ENCODE assay signal across 14 mouse cellular contexts in genomic region chr10:26825246-26825889, GRCm38 (mm10).
DNase-seq lines count a peak whose midpoint lies in the region; ATAC-seq and TF ChIP-seq lines count a peak whose summit lies in the region.
"Had no signal": no experiment of that assay in that cellular context is flagged by ENCODE, and none has a peak within 500 bp of the region (broad histone marks: within the 10 kb centered on the region; RNA-seq: fewer than 3 reads in every experiment).

No protein-coding gene starts in this region.

- no peak overlapping the region for H3K9ac ChIP-seq in forebrain, embryonic 13.5 days
- H3K9ac ChIP-seq in forebrain, embryonic 12.5 days, result no peak overlapping the region
- no peak overlapping the region for H3K9ac ChIP-seq in neural tube, embryonic 15.5 days (replicated peaks)
- H3K9ac ChIP-seq: limb, embryonic 13.5 days had no signal

- peaks cover 41% of the 10 kb centered on the region for H3K4me1 ChIP-seq in forebrain, embryonic 13.5 days
- peaks cover 35% of the 10 kb centered on the region for H3K4me1 ChIP-seq in forebrain, embryonic 12.5 days
- H3K4me1 ChIP-seq in neural tube, embryonic 15.5 days, result peaks cover 20% of the 10 kb centered on the region
- H3K4me1 ChIP-seq: limb, embryonic 13.5 days had no signal

- 0 out of 2 replicates have a peak, but pooled peaks have one; percentile 37 for ATAC-seq in forebrain, embryonic 13.5 days
- no peak for ATAC-seq in forebrain, embryonic 12.5 days (ENCODE audit: low FRiP score)
- ATAC-seq in neural tube, embryonic 15.5 days (ENCODE audit: low FRiP score), result peak; percentile 77
- ATAC-seq: activated CD4-positive, CD25-positive, alpha-beta regulatory T cell, adult 4 months had no signal

- peak; percentile 13 to 21 for DNase-seq in left cerebral cortex, adult 2 months (ENCODE audit: extremely low spot score in 1 of 2, low spot score in 2 of 2)
- no peak for DNase-seq in left cerebral cortex, adult 11 months (ENCODE audit: low spot score)
- peak; percentile 10 to 22 for DNase-seq in frontal cortex, postnatal 36 days (ENCODE audit: low spot score in 2 of 2)
- no peak for DNase-seq in gastrocnemius, adult 18-20 months (ENCODE audit: low spot score)
- no peak for DNase-seq in c-Kit-positive CD71-positive TER-119-positive erythroid progenitor cells, embryonic 14.5 days (ENCODE audit: low spot score)
- DNase-seq: gastrocnemius, postnatal 10 days; kidney, adult 11 months; lung, adult 2 months; thymus, adult 18-20 months had no signal

- no peak overlapping the region for H3K4me2 ChIP-seq in forebrain, embryonic 13.5 days
- H3K4me2 ChIP-seq in forebrain, embryonic 12.5 days, result no peak overlapping the region
- no peak overlapping the region for H3K4me2 ChIP-seq in neural tube, embryonic 15.5 days
- H3K4me2 ChIP-seq: limb, embryonic 13.5 days had no signal

- no peak overlapping the region for H3K4me3 ChIP-seq in forebrain, embryonic 13.5 days
- no peak overlapping the region for H3K4me3 ChIP-seq in forebrain, embryonic 12.5 days (replicated peaks)
- H3K4me3 ChIP-seq in left cerebral cortex, adult 2 months, result no peak overlapping the region
- no peak overlapping the region for H3K4me3 ChIP-seq in neural tube, embryonic 15.5 days (replicated peaks)
- H3K4me3 ChIP-seq: limb, embryonic 13.5 days had no signal

- intact Hi-C loops in left cerebral cortex, adult 2 months (cut with DNase I), result no loop called here

- H3K27me3 ChIP-seq in forebrain, embryonic 13.5 days, result no peaks in the 10 kb centered on the region
- no peaks in the 10 kb centered on the region for H3K27me3 ChIP-seq in forebrain, embryonic 12.5 days
- H3K27me3 ChIP-seq in neural tube, embryonic 15.5 days (replicated peaks), result no peaks in the 10 kb centered on the region
- H3K27me3 ChIP-seq: limb, embryonic 13.5 days had no signal

- H3K36me3 ChIP-seq in forebrain, embryonic 13.5 days (ENCODE audit: poor library complexity, severe bottlenecking), result no peaks in the 10 kb centered on the region
- H3K36me3 ChIP-seq in forebrain, embryonic 12.5 days (replicated peaks), result no peaks in the 10 kb centered on the region
- no peaks in the 10 kb centered on the region for H3K36me3 ChIP-seq in neural tube, embryonic 15.5 days
- H3K36me3 ChIP-seq: limb, embryonic 13.5 days had no signal

- TF ChIP-seq CTCF in left cerebral cortex, adult 2 months (IDR thresholded peaks at IDR 0.05), result no peak

- no peaks in the 10 kb centered on the region for H3K9me3 ChIP-seq in forebrain, embryonic 13.5 days (replicated peaks)
- no peaks in the 10 kb centered on the region for H3K9me3 ChIP-seq in forebrain, embryonic 12.5 days
- H3K9me3 ChIP-seq in neural tube, embryonic 15.5 days (replicated peaks), result no peaks in the 10 kb centered on the region
- H3K9me3 ChIP-seq: limb, embryonic 13.5 days had no signal

- H3K27ac ChIP-seq in forebrain, embryonic 13.5 days, result 0 out of 2 replicates have a peak overlapping the region, but pooled peaks have one; percentile 5
- no peak overlapping the region for H3K27ac ChIP-seq in forebrain, embryonic 12.5 days
- H3K27ac ChIP-seq in left cerebral cortex, adult 2 months, result no peak overlapping the region
- peak overlapping the region; percentile 33; the same call in 1 of the 2 replicates for H3K27ac ChIP-seq in neural tube, embryonic 15.5 days (replicated peaks)
- H3K27ac ChIP-seq: limb, embryonic 13.5 days had no signal

- WGBS in forebrain, embryonic 13.5 days, result 64% methylated on average over 8 of the region's 8 CpGs
- 70% methylated on average over 8 of the region's 8 CpGs for WGBS in forebrain, embryonic 12.5 days
- WGBS in neural tube, embryonic 15.5 days, result 61% methylated on average over 8 of the region's 8 CpGs

Comparison
In these comparisons a context has a peak if more than half of its experiments do, and no peak if none do; other contexts are left out.
1. H3K27ac ChIP-seq: peak in forebrain, embryonic 13.5 days (single experiment) and neural tube, embryonic 15.5 days (single experiment); none in forebrain, embryonic 12.5 days (single experiment) and left cerebral cortex, adult 2 months (single experiment).
2. DNase-seq: peak in left cerebral cortex, adult 2 months (2 of 2) and frontal cortex, postnatal 36 days (2 of 2); none in left cerebral cortex, adult 11 months (single experiment), gastrocnemius, adult 18-20 months (single experiment) and c-Kit-positive CD71-positive TER-119-positive erythroid progenitor cells, embryonic 14.5 days (single experiment).